Mouse (Mus musculus) embryonic facial prominence, embryonic 12.5 days (tissue): ENCODE data around the gene Fbxo10. TPM values are rescaled to one million over a fixed set of nuclear protein-coding genes. Genes with fewer than 3 reads are reported as not detected.
A peak's percentile ranks its signal among the peaks of the same experiment; 100 is the strongest.
"Not testable (repeated sequence)": the region's sequence is repeated elsewhere in the genome, so short reads cannot be mapped to it uniquely, and the experiment has no call there.

Experiments
- ATAC-seq: fragments of 200-750 bp; cut with Nextera tagmentation; 2 replicates; pipeline ENCODE4 v1.8.0; 2017; ENCODE audit not compliant: insufficient number of reproducible peaks, insufficient read depth, low FRiP score, low TSS enrichment
- H3K27ac ChIP-seq: fragments of 300-500 bp; sonication (generic); 2 replicates; pipeline ENCODE4 v1.5.1; 2016; ENCODE audit warnings: mild to moderate bottlenecking
- H3K27me3 ChIP-seq: fragments of 300-500 bp; sonication (generic); 2 replicates; pipeline ENCODE4 v1.6.1; 2016; ENCODE audit warnings: mild to moderate bottlenecking, moderate library complexity
- H3K36me3 ChIP-seq: fragments of 300-500 bp; sonication (generic); 2 replicates; pipeline ENCODE4 v1.6.1; 2016; ENCODE audit warnings: mild to moderate bottlenecking
- H3K4me1 ChIP-seq: fragments of 300-500 bp; sonication (generic); 2 replicates; pipeline ENCODE4 v1.6.1; 2016
- H3K4me2 ChIP-seq: fragments of 300-500 bp; sonication (generic); replicated peaks from 2 replicates; pipeline ENCODE4 v1.6.1; 2016; ENCODE audit warnings: mild to moderate bottlenecking, moderate library complexity
- H3K4me3 ChIP-seq: fragments of 300-500 bp; sonication (generic); 2 replicates; pipeline ENCODE4 v1.5.1; 2016; ENCODE audit warnings: mild to moderate bottlenecking
- H3K9ac ChIP-seq: fragments of 300-500 bp; sonication (generic); 2 replicates; pipeline ENCODE4 v1.6.1; 2016; ENCODE audit warnings: mild to moderate bottlenecking, moderate library complexity
- H3K9me3 ChIP-seq: fragments of 300-500 bp; sonication (generic); 2 replicates; pipeline ENCODE4 v1.6.1; 2016; ENCODE audit warnings: mild to moderate bottlenecking, moderate library complexity
- WGBS: fragments of 180-500 bp; shearing (Covaris S2); methylation state at CpG from one replicate; pipeline ENCODE4 v1.1.7; 2016; 5-methylcytosine and 5-hydroxymethylcytosine counted together
- polyA plus RNA-seq: library from polyadenylated mRNA; unstranded; fragments of >200 nt; fragmentation: Nextera tagmentation; extraction: Ambion mirVana; gene quantifications from 2 replicates; pipeline ENCODE4 v1.2.1, GENCODE M21; 2016

Fbxo10 gene
- polyA plus RNA-seq, 1 experiment from 2014 or later, result 18.5 TPM

- Histone ChIP-seq H3K27me3 (no peaks in the 10 kb centered on the region), H3K4me3 (no peak overlapping the region), H3K4me2 (no peak overlapping the region), H3K27ac (no peak overlapping the region), H3K36me3 (peaks cover 58% of the 10 kb centered on the region), H3K4me1 (no peaks in the 10 kb centered on the region), H3K9me3 (no peaks in the 10 kb centered on the region), H3K9ac (no peak overlapping the region)
- WGBS, result 80% methylated on average over 7 of the region's 7 CpGs
- no peak for ATAC-seq
Measured at GRCm38 (mm10) chr4:45040795-45041194, 43.6 kb downstream of the Fbxo10 start.

DNA sequence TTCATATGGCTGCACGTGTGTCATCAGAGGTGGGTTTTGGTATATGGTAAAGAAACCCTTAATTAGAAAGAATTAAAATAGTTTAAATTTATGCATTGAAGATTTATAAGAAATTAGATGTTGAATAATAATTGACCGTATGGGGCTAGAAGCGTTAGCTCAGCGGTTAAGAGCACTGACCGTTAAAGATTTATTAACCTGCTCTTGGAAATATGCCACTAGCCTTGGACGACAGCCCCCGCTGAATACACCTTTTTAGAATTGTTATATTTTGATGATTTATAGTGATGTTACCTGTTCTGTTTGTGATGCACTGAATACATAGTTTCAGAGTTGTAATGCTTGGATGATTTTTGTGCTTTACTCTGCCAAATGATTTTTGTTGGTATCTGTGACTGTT is 44.9 kb downstream of the Fbxo10 start:
- H3K27me3 ChIP-seq, H3K9ac ChIP-seq, H3K4me1 ChIP-seq, H3K4me3 ChIP-seq, H3K27ac ChIP-seq, ATAC-seq, H3K4me2 ChIP-seq, H3K9me3 ChIP-seq: not testable (repeated sequence)
- peaks cover 57% of the 10 kb centered on the region for H3K36me3 ChIP-seq
- 91% methylated on average over 7 of the region's 7 CpGs for WGBS

DNA sequence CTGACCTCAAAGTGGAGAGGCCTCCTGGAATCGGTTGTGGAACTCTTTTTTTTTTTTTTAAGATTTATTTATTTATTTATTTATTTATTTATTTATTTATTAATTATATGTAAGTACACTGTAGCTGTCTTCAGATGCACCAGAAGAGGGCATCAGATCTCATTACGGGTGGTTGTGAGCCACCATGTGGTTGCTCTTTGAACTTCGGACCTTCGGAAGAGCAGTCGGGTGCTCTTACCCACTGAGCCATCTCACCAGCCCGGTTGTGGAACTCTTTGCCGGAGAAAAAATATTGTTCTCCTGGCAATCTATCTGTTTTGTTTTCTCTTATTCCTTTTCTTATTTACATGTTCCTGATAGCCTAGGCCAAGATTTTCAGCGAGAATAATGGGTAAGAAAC is 45.5 kb downstream of the Fbxo10 start:
- H3K4me2 ChIP-seq, H3K4me1 ChIP-seq, H3K9me3 ChIP-seq, H3K4me3 ChIP-seq, H3K27me3 ChIP-seq, H3K27ac ChIP-seq, H3K9ac ChIP-seq, ATAC-seq: not testable (repeated sequence)
- H3K36me3 ChIP-seq, result peaks cover 52% of the 10 kb centered on the region
- WGBS, result 60% methylated on average over 8 of the region's 8 CpGs

GRCm38 (mm10) chr4:45037455-45038410 is 46.7 kb downstream of the Fbxo10 start:
- Histone ChIP-seq H3K4me2 (no peak overlapping the region), H3K9ac (no peak overlapping the region), H3K27me3 (no peaks in the 10 kb centered on the region), H3K4me3 (no peak overlapping the region), H3K9me3 (no peaks in the 10 kb centered on the region), H3K27ac (no peak overlapping the region), H3K4me1 (no peaks in the 10 kb centered on the region), H3K36me3 (peaks cover 59% of the 10 kb centered on the region)
- WGBS, result 88% methylated on average over 13 of the region's 13 CpGs
- ATAC-seq, result no peak

DNA sequence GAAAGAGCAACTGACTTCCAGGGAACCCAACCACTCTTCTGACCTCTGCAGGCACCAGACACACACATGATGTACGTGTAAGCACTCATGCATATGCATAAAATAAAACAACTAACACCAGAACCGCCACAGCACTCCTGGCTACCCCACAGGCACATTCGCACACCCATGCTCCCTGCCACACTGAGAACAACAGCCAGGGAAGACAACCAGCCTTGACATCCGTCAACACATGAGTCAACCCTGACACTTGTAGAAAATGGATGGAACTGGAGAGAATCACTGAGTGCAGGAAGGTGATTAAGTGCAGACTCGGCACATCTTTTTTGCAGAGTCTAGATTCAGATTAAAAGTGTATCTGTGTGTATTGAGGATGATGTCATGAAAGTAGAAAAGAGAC is 47.8 kb downstream of the Fbxo10 start:
- Histone ChIP-seq H3K27me3 (no peaks in the 10 kb centered on the region), H3K36me3 (peaks cover 66% of the 10 kb centered on the region), H3K4me2 (no peak overlapping the region), H3K27ac (no peak overlapping the region), H3K9ac (no peak overlapping the region), H3K4me3 (no peak overlapping the region), H3K9me3 (no peaks in the 10 kb centered on the region), H3K4me1 (no peaks in the 10 kb centered on the region)
- WGBS, result 87% methylated on average over 5 of the region's 5 CpGs
- ATAC-seq, result no peak

DNA sequence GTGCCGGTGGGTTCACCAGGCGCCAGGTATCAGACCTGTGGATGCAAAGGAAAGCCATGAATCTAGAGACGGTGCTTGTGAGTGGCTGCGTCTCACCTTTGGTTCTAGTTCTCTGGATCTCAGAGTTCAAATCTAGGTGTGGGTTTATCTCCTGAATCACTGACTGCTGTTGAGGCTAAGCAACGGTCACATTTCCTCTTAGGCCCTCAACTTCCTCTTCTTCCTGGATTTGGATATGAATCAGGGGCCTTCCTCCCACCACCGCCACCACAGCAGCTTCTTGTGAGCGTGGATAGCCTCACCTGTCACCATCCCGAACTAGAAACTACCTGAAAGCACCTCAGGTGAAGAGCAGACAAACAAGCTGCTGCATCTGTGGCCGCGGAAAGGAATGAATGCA is 48.4 kb downstream of the Fbxo10 start:
- ATAC-seq, result no peak
- no peak overlapping the region for H3K4me2 ChIP-seq
- H3K36me3 ChIP-seq, result peaks cover 66% of the 10 kb centered on the region

DNA sequence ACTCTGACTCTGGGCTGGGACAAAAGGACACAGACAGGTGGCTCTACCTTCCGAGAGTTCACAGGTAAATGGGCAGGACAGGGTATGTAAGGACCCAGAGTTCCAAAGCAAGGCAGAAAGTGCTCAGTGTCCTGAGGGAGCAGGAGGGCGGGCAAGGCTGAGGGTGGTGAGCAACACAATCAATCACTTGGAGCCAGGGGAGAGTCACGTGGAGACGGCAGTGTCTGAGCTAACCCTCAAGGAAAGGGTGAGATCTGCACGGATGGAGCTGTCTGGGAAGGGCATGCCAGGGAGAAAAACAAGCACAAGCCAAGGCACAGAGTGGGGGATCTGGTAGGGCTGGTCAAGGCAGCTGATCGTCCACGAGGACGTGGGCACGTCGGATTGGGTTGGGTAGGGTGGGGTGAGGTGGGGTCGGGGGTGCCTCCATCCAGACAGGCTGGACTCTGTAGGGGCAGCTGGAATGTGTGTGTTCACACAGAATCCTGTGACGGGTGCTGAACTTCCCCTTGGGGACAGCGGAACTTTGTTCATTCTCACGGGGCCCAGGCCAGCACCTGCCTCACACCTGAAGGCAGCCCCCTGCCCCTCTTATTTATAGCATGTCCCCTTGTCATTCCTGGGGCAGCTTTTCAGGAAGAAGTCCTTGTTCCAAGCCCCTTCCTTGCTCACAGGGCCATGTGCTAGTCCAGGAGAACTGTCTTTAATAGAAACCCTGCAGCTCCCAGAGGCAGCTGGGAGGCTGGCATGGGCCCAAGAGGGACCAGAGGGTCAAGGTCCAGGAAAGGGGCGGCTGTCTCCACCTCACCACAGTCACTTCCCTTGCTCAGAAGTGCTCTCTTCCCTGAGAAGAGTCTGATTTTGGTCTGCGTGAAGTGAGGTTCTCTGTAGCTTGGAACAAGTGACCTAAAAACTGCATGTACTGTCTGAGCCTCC is 49.4 kb downstream of the Fbxo10 start:
- ATAC-seq, result no peak
- no peak overlapping the region for H3K9ac ChIP-seq
- no peaks in the 10 kb centered on the region for H3K4me1 ChIP-seq
- H3K36me3 ChIP-seq, result peaks cover 66% of the 10 kb centered on the region
- H3K27me3 ChIP-seq, result no peaks in the 10 kb centered on the region
- 79% methylated on average over 16 of the region's 16 CpGs for WGBS
- H3K4me3 ChIP-seq, result no peak overlapping the region
- no peaks in the 10 kb centered on the region for H3K9me3 ChIP-seq
- no peak overlapping the region for H3K27ac ChIP-seq
- H3K4me2 ChIP-seq, result no peak overlapping the region

More for the DNA sequence above, 48.4 kb downstream of the Fbxo10 start:
- no peak overlapping the region for H3K4me3 ChIP-seq
- H3K9ac ChIP-seq, result no peak overlapping the region
- no peaks in the 10 kb centered on the region for H3K9me3 ChIP-seq
- no peaks in the 10 kb centered on the region for H3K27me3 ChIP-seq
- no peak overlapping the region for H3K27ac ChIP-seq
- 92% methylated on average over 10 of the region's 10 CpGs for WGBS
- no peaks in the 10 kb centered on the region for H3K4me1 ChIP-seq

DNA sequence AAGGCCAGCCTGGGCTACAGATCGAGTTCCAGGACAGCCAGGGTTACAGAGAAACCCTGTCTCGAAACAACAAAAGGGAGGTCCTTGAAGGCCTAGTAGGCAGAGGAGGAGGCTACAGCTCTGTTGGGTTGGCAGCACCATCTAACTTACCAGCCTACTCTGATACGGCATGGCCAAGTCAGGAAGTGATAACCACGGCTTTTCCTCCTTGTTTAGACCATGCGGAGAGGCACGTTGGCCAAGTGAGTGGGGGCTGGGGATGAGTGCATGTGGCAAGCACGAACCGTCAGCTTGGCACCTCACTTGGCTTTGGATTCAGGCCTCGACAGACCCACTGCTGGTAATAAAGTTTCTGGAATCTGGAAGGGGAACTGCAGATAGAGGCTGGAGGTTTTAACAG is 51.8 kb downstream of the Fbxo10 start:
- H3K27me3 ChIP-seq, result no peaks in the 10 kb centered on the region
- H3K4me3 ChIP-seq, result no peak overlapping the region
- H3K9ac ChIP-seq, result no peak overlapping the region
- H3K4me1 ChIP-seq, result no peaks in the 10 kb centered on the region
- ATAC-seq, result no peak
- H3K36me3 ChIP-seq, result peaks cover 70% of the 10 kb centered on the region
- 87% methylated on average over 9 of the region's 9 CpGs for WGBS
- no peaks in the 10 kb centered on the region for H3K9me3 ChIP-seq
- no peak overlapping the region for H3K27ac ChIP-seq
- no peak overlapping the region for H3K4me2 ChIP-seq

- ATAC-seq, result no peak
- Histone ChIP-seq H3K27me3 (no peaks in the 10 kb centered on the region), H3K36me3 (peaks cover 45% of the 10 kb centered on the region), H3K9me3 (no peaks in the 10 kb centered on the region), H3K4me3 (no peak overlapping the region), H3K4me1 (no peaks in the 10 kb centered on the region), H3K9ac (no peak overlapping the region), H3K4me2 (no peak overlapping the region), H3K27ac (no peak overlapping the region)
- WGBS, result 91% methylated on average over 4 of the region's 4 CpGs
Measured at GRCm38 (mm10) chr4:45026459-45026858, 57.9 kb downstream of the Fbxo10 start.

DNA sequence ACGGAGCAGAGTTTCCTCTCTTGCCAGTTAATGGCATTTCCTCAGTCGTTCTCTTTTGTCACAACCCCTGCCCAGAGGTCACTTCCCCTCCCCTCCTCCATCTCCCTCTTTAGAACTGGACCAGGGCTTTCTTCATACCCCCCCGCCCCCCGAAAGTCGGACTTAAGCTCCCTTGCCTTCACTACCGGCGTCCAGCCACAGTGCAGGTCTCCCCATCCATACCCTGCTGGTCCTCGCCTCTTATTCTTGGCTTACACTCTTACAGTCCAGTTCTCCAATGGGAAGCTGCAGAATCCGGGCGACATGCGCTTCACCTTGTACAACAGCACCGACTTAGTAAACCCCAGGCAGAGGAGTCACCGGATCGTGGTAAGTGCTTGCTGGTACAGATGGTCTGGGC is 65.4 kb downstream of the Fbxo10 start:
- H3K4me3 ChIP-seq, result peak overlapping the region; percentile 57
- no peak overlapping the region for H3K27ac ChIP-seq
- peak overlapping the region; percentile 94 for H3K4me2 ChIP-seq
- peaks cover 3% of the 10 kb centered on the region for H3K36me3 ChIP-seq
- WGBS, result 1% methylated on average over 14 of the region's 14 CpGs
- no peaks in the 10 kb centered on the region for H3K9me3 ChIP-seq
- peak overlapping the region; percentile 71 for H3K9ac ChIP-seq
- peaks cover 12% of the 10 kb centered on the region for H3K4me1 ChIP-seq
- no peaks in the 10 kb centered on the region for H3K27me3 ChIP-seq
- ATAC-seq, result no peak

GRCm38 (mm10) chr4:45018452-45018980 is 65.9 kb downstream of the Fbxo10 start, which contains the start of gene Polr1e:
Polr1e (plus strand) TSS chr4:45018583.
- H3K4me1 ChIP-seq, result peaks cover 14% of the 10 kb centered on the region
- peak within 1 kb of the TSS; percentile 71 for H3K9ac ChIP-seq
- ATAC-seq, result peak; percentile 52
- no peaks in the 10 kb centered on the region for H3K27me3 ChIP-seq
- peak within 1 kb of the TSS; percentile 94 for H3K4me2 ChIP-seq
- WGBS, result under 1% methylated on average over 29 of the region's 29 CpGs
- no peak within 1 kb of the TSS; the same call in 1 of the 2 replicates for H3K27ac ChIP-seq
- H3K4me3 ChIP-seq, result peak within 1 kb of the TSS; percentile 57
- no peaks in the 10 kb centered on the region; the same call in 1 of the 2 replicates for H3K36me3 ChIP-seq
- H3K9me3 ChIP-seq, result no peaks in the 10 kb centered on the region
